Mouse (Mus musculus) stomach, embryonic 14.5 days (tissue): ENCODE results near the gene Mtor. TPM values are rescaled to one million over a fixed set of nuclear protein-coding genes. Genes with fewer than 3 reads are reported as not detected.

Experiments used
- ATAC-seq: fragments of 200-750 bp; cut with Nextera tagmentation; 2 replicates; pipeline ENCODE4 v1.8.0; 2017; ENCODE audit warnings: low read depth, moderate TSS enrichment; ENCODE audit not compliant: insufficient number of reproducible peaks, insufficient read depth, low FRiP score
- H3K27ac ChIP-seq: fragments of 300-500 bp; sonication (generic); 2 replicates; pipeline ENCODE4 v1.5.1; 2014; ENCODE audit warnings: mild to moderate bottlenecking, low read length, moderate library complexity, mixed read lengths
- H3K27me3 ChIP-seq: fragments of 300-500 bp; sonication (generic); 2 replicates; pipeline ENCODE4 v1.6.1; 2014; ENCODE audit warnings: low read length, control low read depth, mixed read lengths; ENCODE audit not compliant: control insufficient read depth, insufficient read depth
- H3K36me3 ChIP-seq: fragments of 300-500 bp; sonication (generic); 2 replicates; pipeline ENCODE4 v1.6.1; 2014; ENCODE audit warnings: mild to moderate bottlenecking, control low read depth, low read length, moderate library complexity, mixed read lengths; ENCODE audit not compliant: control insufficient read depth, insufficient read depth
- H3K4me1 ChIP-seq: fragments of 300-500 bp; sonication (generic); 2 replicates; pipeline ENCODE4 v1.6.1; 2014; ENCODE audit warnings: low read length, control low read depth, mixed read lengths; ENCODE audit not compliant: control insufficient read depth, insufficient read depth
- H3K4me2 ChIP-seq: fragments of 300-500 bp; sonication (generic); replicated peaks from 2 replicates; pipeline ENCODE4 v1.6.1; 2014; ENCODE audit warnings: low read depth, low read length, control low read depth
- H3K4me3 ChIP-seq: fragments of 300-500 bp; sonication (generic); 2 replicates; pipeline ENCODE4 v1.5.1; 2014; ENCODE audit warnings: low read depth, low read length, control low read depth
- H3K9ac ChIP-seq: fragments of 300-500 bp; sonication (generic); replicated peaks from 2 replicates; pipeline ENCODE4 v1.6.1; 2014; ENCODE audit warnings: low read depth, mild to moderate bottlenecking, control low read depth, low read length, moderate library complexity, mixed read lengths
- H3K9me3 ChIP-seq: fragments of 300-500 bp; sonication (generic); 2 replicates; pipeline ENCODE4 v1.6.1; 2016; ENCODE audit warnings: low read depth, low read length, control low read depth; ENCODE audit not compliant: control insufficient read depth
- WGBS: fragments of 180-500 bp; shearing (Covaris S2); extraction: QIAGEN DNeasy Blood & Tissue Kit; methylation state at CpG from one replicate; pipeline ENCODE4 v1.1.7; 2014; 5-methylcytosine and 5-hydroxymethylcytosine counted together
- polyA plus RNA-seq: library from polyadenylated mRNA; unstranded; fragments of >200 nt; fragmentation: Nextera tagmentation; extraction: Ambion mirVana; gene quantifications from 2 replicates; pipeline ENCODE4 v1.2.1, GENCODE M21; 2014

Mtor gene
- polyA plus RNA-seq, 1 experiment from 2014 or later: 22.8 TPM

GRCm38 (mm10) chr4:148535876-148536275, 87.5 kb downstream of the Mtor start:
- no peak overlapping the region for H3K9ac ChIP-seq
- H3K36me3 ChIP-seq: peaks cover 78% of the 10 kb centered on the region
- no peak overlapping the region for H3K4me3 ChIP-seq
- no peaks in the 10 kb centered on the region for H3K9me3 ChIP-seq
- no peaks in the 10 kb centered on the region for H3K4me1 ChIP-seq
- no peak overlapping the region for H3K4me2 ChIP-seq
- ATAC-seq: no peak
- no peak overlapping the region for H3K27ac ChIP-seq
- no peaks in the 10 kb centered on the region for H3K27me3 ChIP-seq
- 93% methylated on average over 3 of the region's 3 CpGs for WGBS

- H3K9me3 ChIP-seq: no peaks in the 10 kb centered on the region
- H3K27ac ChIP-seq: no peak overlapping the region
- no peak overlapping the region for H3K4me3 ChIP-seq
- peaks cover 65% of the 10 kb centered on the region for H3K36me3 ChIP-seq
- WGBS: 84% methylated on average over 4 of the region's 4 CpGs
- no peak overlapping the region for H3K9ac ChIP-seq
- H3K4me1 ChIP-seq: no peaks in the 10 kb centered on the region
- ATAC-seq: no peak
- H3K27me3 ChIP-seq: no peaks in the 10 kb centered on the region
- no peak overlapping the region for H3K4me2 ChIP-seq
Observed at GRCm38 (mm10) chr4:148549106-148549505, 100.7 kb downstream of the Mtor start.

GRCm38 (mm10) chr4:148557766-148558165, 109.4 kb downstream of the Mtor start:
- no peaks in the 10 kb centered on the region for H3K4me1 ChIP-seq
- peak overlapping the region; percentile 73 for H3K9ac ChIP-seq
- ATAC-seq: peak; percentile 29; the same call in 1 of the 2 replicates
- H3K27me3 ChIP-seq: no peaks in the 10 kb centered on the region
- H3K4me2 ChIP-seq: peak overlapping the region; percentile 69
- 30% methylated on average over 6 of the region's 6 CpGs for WGBS
- peaks cover 42% of the 10 kb centered on the region for H3K36me3 ChIP-seq
- H3K9me3 ChIP-seq: no peaks in the 10 kb centered on the region
- H3K4me3 ChIP-seq: peak overlapping the region; percentile 73
- peak overlapping the region; percentile 88 for H3K27ac ChIP-seq

DNA sequence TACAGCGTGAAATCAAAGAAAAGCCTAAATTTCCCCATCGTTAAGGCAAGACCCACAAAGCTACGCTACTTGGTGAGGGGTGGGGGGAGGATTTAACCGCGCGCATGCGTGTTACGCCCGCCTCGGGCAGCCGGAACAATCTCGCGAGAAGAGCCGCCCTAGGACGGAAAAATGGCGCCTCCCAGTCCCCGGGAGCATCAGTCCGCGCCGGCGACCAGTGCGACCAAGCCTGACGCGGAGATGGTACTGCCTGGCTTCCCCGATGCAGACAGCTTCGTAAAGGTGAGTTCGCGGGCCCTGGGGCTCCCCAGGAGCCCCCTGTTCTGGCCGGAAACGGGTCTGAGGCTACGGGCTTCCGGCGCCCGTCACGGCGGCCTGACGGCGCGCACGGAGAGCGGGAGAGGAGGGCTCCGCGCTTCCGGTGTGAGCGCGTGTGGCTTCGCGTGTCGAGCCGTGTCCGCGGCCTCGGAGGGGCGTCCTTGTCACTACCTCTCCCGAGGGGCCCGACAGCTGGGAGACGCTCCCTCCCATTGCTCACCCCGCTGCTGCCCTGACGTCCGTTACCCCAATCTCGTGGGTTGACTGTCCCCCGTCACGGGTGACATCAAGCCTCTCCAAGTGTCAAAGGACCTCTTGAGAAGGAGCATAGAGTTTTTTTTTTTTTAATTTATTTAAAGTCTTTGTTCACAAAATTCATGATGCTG, 110.0 kb downstream of the Mtor start, which contains the start of gene Exosc10:
Exosc10 (plus strand) TSS at position 133 of the 704 bp plus-strand sequence.
- no peaks in the 10 kb centered on the region for H3K27me3 ChIP-seq
- WGBS: under 1% methylated on average over 62 of the region's 63 CpGs
- H3K36me3 ChIP-seq: peaks cover 42% of the 10 kb centered on the region
- peak within 1 kb of the TSS; percentile 69 for H3K4me2 ChIP-seq
- no peaks in the 10 kb centered on the region for H3K9me3 ChIP-seq
- ATAC-seq: peak; percentile 89
- peak within 1 kb of the TSS; percentile 73 for H3K9ac ChIP-seq
- peak within 1 kb of the TSS; percentile 73 for H3K4me3 ChIP-seq
- peak within 1 kb of the TSS; percentile 88 for H3K27ac ChIP-seq
- no peaks in the 10 kb centered on the region for H3K4me1 ChIP-seq

DNA sequence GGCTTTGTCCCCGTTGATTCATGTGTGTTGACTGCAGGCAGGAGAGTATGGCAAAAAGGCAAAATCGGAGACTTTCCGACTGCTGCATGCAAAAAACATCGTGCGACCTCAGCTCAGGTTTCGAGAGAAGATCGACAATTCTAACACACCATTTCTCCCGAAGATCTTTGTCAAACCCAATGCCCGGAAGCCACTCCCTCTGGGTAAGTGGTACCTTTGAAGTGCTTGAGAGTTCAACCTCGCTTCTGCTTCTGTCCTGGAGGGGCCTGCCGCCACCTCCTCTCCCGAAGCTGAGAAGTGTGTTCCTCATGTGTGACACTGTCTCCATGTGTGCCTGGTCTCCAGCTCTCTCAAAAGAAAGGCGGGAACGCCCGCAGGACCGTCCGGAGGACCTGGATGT, 114.3 kb downstream of the Mtor start:
- Histone ChIP-seq H3K9me3 (no peaks in the 10 kb centered on the region), H3K36me3 (peaks cover 75% of the 10 kb centered on the region), H3K9ac (no peak overlapping the region), H3K4me2 (no peak overlapping the region), H3K27ac (no peak overlapping the region), H3K27me3 (no peaks in the 10 kb centered on the region), H3K4me1 (no peaks in the 10 kb centered on the region), H3K4me3 (no peak overlapping the region)
- 91% methylated on average over 17 of the region's 17 CpGs for WGBS
- no peak for ATAC-seq

GRCm38 (mm10) chr4:148563595-148563994, 115.2 kb downstream of the Mtor start:
- Histone ChIP-seq H3K36me3 (peaks cover 84% of the 10 kb centered on the region), H3K27ac (0 out of 2 replicates have a peak overlapping the region, but pooled peaks have one; percentile 6), H3K4me3 (no peak overlapping the region), H3K9ac (no peak overlapping the region), H3K9me3 (no peaks in the 10 kb centered on the region), H3K4me2 (no peak overlapping the region), H3K27me3 (no peaks in the 10 kb centered on the region), H3K4me1 (no peaks in the 10 kb centered on the region)
- ATAC-seq: no peak
- 87% methylated on average over 12 of the region's 12 CpGs for WGBS

DNA sequence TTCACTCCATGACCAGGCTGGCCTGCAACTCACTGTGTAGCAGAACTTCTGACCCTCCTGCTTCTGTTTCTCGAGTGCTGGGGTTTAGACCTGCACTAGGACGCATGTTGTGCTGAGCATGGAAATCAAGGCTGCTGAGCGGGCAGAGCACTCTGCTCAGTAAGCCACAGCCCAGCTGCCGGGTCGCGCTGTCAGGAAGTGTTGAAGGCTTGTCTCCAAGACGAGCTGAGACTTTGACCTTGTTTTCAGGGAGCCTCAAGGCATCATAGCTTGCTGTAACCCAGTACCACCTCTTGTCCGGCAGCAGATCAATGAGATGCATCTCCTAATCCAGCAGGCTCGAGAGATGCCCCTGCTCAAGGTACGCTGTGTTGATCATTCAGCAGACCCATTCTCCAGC, 121.7 kb downstream of the Mtor start:
- WGBS: 89% methylated on average over 10 of the region's 10 CpGs
- H3K9ac ChIP-seq: no peak overlapping the region
- H3K27ac ChIP-seq: no peak overlapping the region
- no peaks in the 10 kb centered on the region for H3K27me3 ChIP-seq
- H3K36me3 ChIP-seq: peaks cover 91% of the 10 kb centered on the region
- no peaks in the 10 kb centered on the region for H3K9me3 ChIP-seq
- no peaks in the 10 kb centered on the region for H3K4me1 ChIP-seq
- no peak overlapping the region for H3K4me3 ChIP-seq
- no peak overlapping the region for H3K4me2 ChIP-seq
- ATAC-seq: no peak

GRCm38 (mm10) chr4:148570693-148571295, 122.4 kb downstream of the Mtor start:
- H3K9ac ChIP-seq: no peak overlapping the region
- no peaks in the 10 kb centered on the region for H3K4me1 ChIP-seq
- H3K4me2 ChIP-seq: no peak overlapping the region
- no peaks in the 10 kb centered on the region for H3K9me3 ChIP-seq
- no peak overlapping the region for H3K27ac ChIP-seq
- H3K36me3 ChIP-seq: peaks cover 90% of the 10 kb centered on the region
- H3K4me3 ChIP-seq: no peak overlapping the region
- no peak for ATAC-seq
- 95% methylated on average over 9 of the region's 9 CpGs for WGBS
- no peaks in the 10 kb centered on the region for H3K27me3 ChIP-seq
